Mouse (Mus musculus) liver, postnatal 0 days (tissue): Measurements from ENCODE around the gene Zdhhc17.

Source experiments
- CTCF ChIP-seq: sonication (generic); IDR thresholded peaks from 2 replicates; pipeline ENCODE4 v1.5.1; 2016; ENCODE audit warnings: antibody characterized with exemption, low read depth
- EP300 ChIP-seq: IDR thresholded peaks from 2 replicates; pipeline ENCODE4 v1.6.1; 2016; ENCODE audit warnings: antibody characterized with exemption, low read depth, mild to moderate bottlenecking

GRCm38 (mm10) chr10:110931161-110931912, 78.6 kb downstream of the Zdhhc17 start:
- no peak for TF ChIP-seq CTCF
- no peak for TF ChIP-seq EP300
